Mouse (Mus musculus): ENCODE measurements around the gene Tlx1. TPM values are rescaled to one million over a fixed set of nuclear protein-coding genes. Genes with fewer than 3 reads are reported as not detected.
A peak's percentile ranks its signal among the peaks of the same experiment; 100 is the strongest.

Gene Tlx1
- polyA plus RNA-seq, 1 experiment from 2014 or later: not detected

GRCm38 (mm10) chr19:45154521-45154920 is 4.0 kb downstream of the Tlx1 start:
- H3K27ac ChIP-seq (ENCODE audit: low read depth, low read length): no peak overlapping the region

GRCm38 (mm10) chr19:45155141-45155790 is 4.8 kb downstream of the Tlx1 start:
- H3K4me1 ChIP-seq (ENCODE audit: control insufficient read depth, insufficient read depth, low read length): peaks cover 8% of the 10 kb centered on the region; the same call in 1 of the 2 replicates
- H3K27ac ChIP-seq (ENCODE audit: low read depth, low read length): no peak overlapping the region
- 3% methylated on average over 15 of the region's 15 CpGs for WGBS
- no peak overlapping the region for H3K9ac ChIP-seq (ENCODE audit: low read depth, low read length)
- H3K9me3 ChIP-seq (ENCODE audit: control insufficient read depth, low read length): no peaks in the 10 kb centered on the region
- no peak overlapping the region for H3K4me3 ChIP-seq (ENCODE audit: low read length)
- H3K27me3 ChIP-seq (ENCODE audit: control insufficient read depth, insufficient read depth, low read length): peaks cover 98% of the 10 kb centered on the region
- no peak overlapping the region for H3K4me2 ChIP-seq (replicated peaks; ENCODE audit: low read depth, low read length)
- ATAC-seq (ENCODE audit: low FRiP score, low TSS enrichment): no peak
- H3K36me3 ChIP-seq (ENCODE audit: control insufficient read depth, insufficient read depth, low read length): no peaks in the 10 kb centered on the region

More at GRCm38 (mm10) chr19:45154521-45154920, 4.0 kb downstream of the Tlx1 start:
- ATAC-seq (ENCODE audit: low FRiP score, low TSS enrichment): no peak
- Histone ChIP-seq H3K4me1 (ENCODE audit: control insufficient read depth, insufficient read depth, low read length) (peaks cover 8% of the 10 kb centered on the region; the same call in 1 of the 2 replicates), H3K9ac (ENCODE audit: low read depth, low read length) (no peak overlapping the region), H3K27me3 (ENCODE audit: control insufficient read depth, insufficient read depth, low read length) (peaks cover 98% of the 10 kb centered on the region), H3K36me3 (ENCODE audit: control insufficient read depth, insufficient read depth, low read length) (no peaks in the 10 kb centered on the region), H3K9me3 (ENCODE audit: control insufficient read depth, low read length) (no peaks in the 10 kb centered on the region), H3K4me3 (ENCODE audit: low read length) (no peak overlapping the region), H3K4me2 (replicated peaks; ENCODE audit: low read depth, low read length) (no peak overlapping the region)
- under 1% methylated on average over 18 of the region's 18 CpGs for WGBS

- under 1% methylated on average over 26 of the region's 26 CpGs for WGBS
- no peaks in the 10 kb centered on the region for H3K36me3 ChIP-seq (ENCODE audit: control insufficient read depth, insufficient read depth, low read length)
- no peak overlapping the region for H3K4me2 ChIP-seq (replicated peaks; ENCODE audit: low read depth, low read length)
- H3K9ac ChIP-seq (ENCODE audit: low read depth, low read length): no peak overlapping the region
- H3K9me3 ChIP-seq (ENCODE audit: control insufficient read depth, low read length): no peaks in the 10 kb centered on the region
- H3K4me3 ChIP-seq (ENCODE audit: low read length): peak overlapping the region; percentile 7
- H3K27ac ChIP-seq (ENCODE audit: low read depth, low read length): no peak overlapping the region
- peaks cover 98% of the 10 kb centered on the region for H3K27me3 ChIP-seq (ENCODE audit: control insufficient read depth, insufficient read depth, low read length)
- peaks cover 3% of the 10 kb centered on the region; the same call in 1 of the 2 replicates for H3K4me1 ChIP-seq (ENCODE audit: control insufficient read depth, insufficient read depth, low read length)
- no peak for ATAC-seq (ENCODE audit: low FRiP score, low TSS enrichment)
Observed at GRCm38 (mm10) chr19:45155791-45156186, 5.3 kb downstream of the Tlx1 start.

GRCm38 (mm10) chr19:45156381-45156780 is 5.9 kb downstream of the Tlx1 start:
- no peak overlapping the region for H3K4me2 ChIP-seq (replicated peaks; ENCODE audit: low read depth, low read length)
- no peaks in the 10 kb centered on the region for H3K36me3 ChIP-seq (ENCODE audit: control insufficient read depth, insufficient read depth, low read length)
- no peak overlapping the region for H3K9ac ChIP-seq (ENCODE audit: low read depth, low read length)
- WGBS: 3% methylated on average over 5 of the region's 5 CpGs
- no peaks in the 10 kb centered on the region for H3K4me1 ChIP-seq (ENCODE audit: control insufficient read depth, insufficient read depth, low read length)
- no peak overlapping the region for H3K27ac ChIP-seq (ENCODE audit: low read depth, low read length)
- H3K9me3 ChIP-seq (ENCODE audit: control insufficient read depth, low read length): no peaks in the 10 kb centered on the region
- no peak overlapping the region for H3K4me3 ChIP-seq (ENCODE audit: low read length)
- H3K27me3 ChIP-seq (ENCODE audit: control insufficient read depth, insufficient read depth, low read length): peaks cover 97% of the 10 kb centered on the region
- ATAC-seq (ENCODE audit: low FRiP score, low TSS enrichment): no peak

GRCm38 (mm10) chr19:45158201-45158600 is 7.7 kb downstream of the Tlx1 start:
- Histone ChIP-seq H3K27ac (ENCODE audit: low read depth, low read length) (no peak overlapping the region), H3K36me3 (ENCODE audit: control insufficient read depth, insufficient read depth, low read length) (no peaks in the 10 kb centered on the region), H3K4me1 (ENCODE audit: control insufficient read depth, insufficient read depth, low read length) (no peaks in the 10 kb centered on the region), H3K27me3 (ENCODE audit: control insufficient read depth, insufficient read depth, low read length) (peaks cover 98% of the 10 kb centered on the region), H3K4me2 (replicated peaks; ENCODE audit: low read depth, low read length) (no peak overlapping the region), H3K9ac (ENCODE audit: low read depth, low read length) (no peak overlapping the region), H3K9me3 (ENCODE audit: control insufficient read depth, low read length) (no peaks in the 10 kb centered on the region), H3K4me3 (ENCODE audit: low read length) (no peak overlapping the region)
- no peak for ATAC-seq (ENCODE audit: low FRiP score, low TSS enrichment)
- WGBS: under 1% methylated on average over 4 of the region's 4 CpGs

- ATAC-seq (ENCODE audit: low FRiP score, low TSS enrichment): no peak
- no peaks in the 10 kb centered on the region for H3K9me3 ChIP-seq (ENCODE audit: control insufficient read depth, low read length)
- no peak overlapping the region for H3K27ac ChIP-seq (ENCODE audit: low read depth, low read length)
- no peaks in the 10 kb centered on the region for H3K4me1 ChIP-seq (ENCODE audit: control insufficient read depth, insufficient read depth, low read length)
- H3K9ac ChIP-seq (ENCODE audit: low read depth, low read length): no peak overlapping the region
- no peak overlapping the region for H3K4me2 ChIP-seq (replicated peaks; ENCODE audit: low read depth, low read length)
- peaks cover 98% of the 10 kb centered on the region for H3K27me3 ChIP-seq (ENCODE audit: control insufficient read depth, insufficient read depth, low read length)
- no peaks in the 10 kb centered on the region for H3K36me3 ChIP-seq (ENCODE audit: control insufficient read depth, insufficient read depth, low read length)
- H3K4me3 ChIP-seq (ENCODE audit: low read length): no peak overlapping the region
- 1% methylated on average over 20 of the region's 20 CpGs for WGBS
Observed at GRCm38 (mm10) chr19:45158896-45159295, 8.4 kb downstream of the Tlx1 start.

- no peaks in the 10 kb centered on the region for H3K36me3 ChIP-seq (ENCODE audit: control insufficient read depth, insufficient read depth, low read length)
- no peaks in the 10 kb centered on the region for H3K4me1 ChIP-seq (ENCODE audit: control insufficient read depth, insufficient read depth, low read length)
- H3K4me2 ChIP-seq (replicated peaks; ENCODE audit: low read depth, low read length): no peak overlapping the region
- WGBS: 3% methylated on average over 5 of the region's 5 CpGs
- H3K9me3 ChIP-seq (ENCODE audit: control insufficient read depth, low read length): no peaks in the 10 kb centered on the region
- H3K9ac ChIP-seq (ENCODE audit: low read depth, low read length): no peak overlapping the region
- H3K27me3 ChIP-seq (ENCODE audit: control insufficient read depth, insufficient read depth, low read length): peaks cover 98% of the 10 kb centered on the region
- no peak overlapping the region for H3K4me3 ChIP-seq (ENCODE audit: low read length)
- no peak for ATAC-seq (ENCODE audit: low FRiP score, low TSS enrichment)
- no peak overlapping the region for H3K27ac ChIP-seq (ENCODE audit: low read depth, low read length)
Observed at GRCm38 (mm10) chr19:45159491-45159890, 9.0 kb downstream of the Tlx1 start.

GRCm38 (mm10) chr19:45159991-45160390 is 9.5 kb downstream of the Tlx1 start:
- H3K27ac ChIP-seq (ENCODE audit: low read depth, low read length): no peak overlapping the region
- no peak overlapping the region for H3K9ac ChIP-seq (ENCODE audit: low read depth, low read length)
- H3K27me3 ChIP-seq (ENCODE audit: control insufficient read depth, insufficient read depth, low read length): peaks cover 98% of the 10 kb centered on the region
- ATAC-seq (ENCODE audit: low FRiP score, low TSS enrichment): no peak
- H3K4me1 ChIP-seq (ENCODE audit: control insufficient read depth, insufficient read depth, low read length): no peaks in the 10 kb centered on the region
- no peak overlapping the region for H3K4me2 ChIP-seq (replicated peaks; ENCODE audit: low read depth, low read length)
- H3K9me3 ChIP-seq (ENCODE audit: control insufficient read depth, low read length): no peaks in the 10 kb centered on the region
- WGBS: under 1% methylated on average over 5 of the region's 5 CpGs
- H3K4me3 ChIP-seq (ENCODE audit: low read length): no peak overlapping the region
- no peaks in the 10 kb centered on the region for H3K36me3 ChIP-seq (ENCODE audit: control insufficient read depth, insufficient read depth, low read length)

- Histone ChIP-seq H3K4me3 (ENCODE audit: low read length) (no peak overlapping the region), H3K4me1 (ENCODE audit: control insufficient read depth, insufficient read depth, low read length) (no peaks in the 10 kb centered on the region), H3K36me3 (ENCODE audit: control insufficient read depth, insufficient read depth, low read length) (no peaks in the 10 kb centered on the region), H3K9ac (ENCODE audit: low read depth, low read length) (no peak overlapping the region), H3K4me2 (replicated peaks; ENCODE audit: low read depth, low read length) (no peak overlapping the region), H3K27ac (ENCODE audit: low read depth, low read length) (no peak overlapping the region), H3K27me3 (ENCODE audit: control insufficient read depth, insufficient read depth, low read length) (peaks cover 98% of the 10 kb centered on the region), H3K9me3 (ENCODE audit: control insufficient read depth, low read length) (no peaks in the 10 kb centered on the region)
- WGBS: under 1% methylated on average over 5 of the region's 5 CpGs
- no peak; the same call in 1 of the 2 replicates for ATAC-seq (ENCODE audit: low FRiP score, low TSS enrichment)
Observed at GRCm38 (mm10) chr19:45160523-45160922, 10.0 kb downstream of the Tlx1 start.
